Mouse (Mus musculus) CH12.LX (cell line): ENCODE data around the gene Kcnc3.
A peak's percentile ranks its signal among the peaks of the same experiment; 100 is the strongest.

Experiments used
- CHD2 ChIP-seq: IDR thresholded peaks from 2 replicates; pipeline ENCODE4 v1.6.1; 2011; ENCODE audit warnings: low read length, improper control_type of control experiment
- CTCF ChIP-seq, 2 experiments: IDR thresholded peaks in 1 of 2; conservative IDR thresholded peaks in 1 of 2; 2 replicates each; pipeline ENCODE4 v1.5.1; 2011 to 2012; ENCODE audit warnings: low read depth in 2 of 2, low read length in 2 of 2, improper control_type of control experiment in 1 of 2, inconsistent platforms in 1 of 2, mild to moderate bottlenecking in 1 of 2, moderate library complexity in 1 of 2
- EP300 ChIP-seq: IDR thresholded peaks from 2 replicates; pipeline ENCODE4 v1.6.1; 2011; ENCODE audit warnings: low read length, improper control_type of control experiment
- KAT2A ChIP-seq: IDR thresholded peaks from 2 replicates; pipeline ENCODE4 v1.6.1; 2012; ENCODE audit warnings: low read length, improper control_type of control experiment, inconsistent platforms; ENCODE audit not compliant: insufficient replicate concordance
- POLR2A ChIP-seq: IDR thresholded peaks from 2 replicates; pipeline ENCODE4 v1.6.1; 2011; ENCODE audit warnings: low read depth, mild to moderate bottlenecking, improper control_type of control experiment, low read length
- ZNF384 ChIP-seq: IDR thresholded peaks from 2 replicates; pipeline ENCODE4 v1.6.1; 2012; ENCODE audit warnings: low read depth, low read length, improper control_type of control experiment, inconsistent platforms

- TF ChIP-seq KAT2A (no peak), CTCF (conservative IDR thresholded peaks at IDR 0.05 in 1 of 2, IDR thresholded peaks at IDR 0.05 in 1 of 2; ENCODE audit: low read depth in 2 of 2, low read length in 2 of 2) (peak; percentile 82 to 94), POLR2A (no peak), EP300 (no peak; the same call in 1 of the 2 replicates), CHD2 (peak; percentile 37; the same call in 1 of the 2 replicates), ZNF384 (peak; percentile 22; the same call in 1 of the 2 replicates)
Observed at GRCm38 (mm10) chr7:44649990-44650389, 59.5 kb downstream of the Kcnc3 start.
